Mouse (Mus musculus) urinary bladder, postnatal 10 days (tissue): Measurements from ENCODE around the gene Rps23.
"Not testable (repeated sequence)": the region's sequence is repeated elsewhere in the genome, so short reads cannot be mapped to it uniquely, and the experiment has no call there.

Experiments used
- DNase-seq: peaks from one replicate; pipeline ENCODE4 v3.0.0; 2022; ENCODE audit warnings: low spot score

Gene Rps23

DNA sequence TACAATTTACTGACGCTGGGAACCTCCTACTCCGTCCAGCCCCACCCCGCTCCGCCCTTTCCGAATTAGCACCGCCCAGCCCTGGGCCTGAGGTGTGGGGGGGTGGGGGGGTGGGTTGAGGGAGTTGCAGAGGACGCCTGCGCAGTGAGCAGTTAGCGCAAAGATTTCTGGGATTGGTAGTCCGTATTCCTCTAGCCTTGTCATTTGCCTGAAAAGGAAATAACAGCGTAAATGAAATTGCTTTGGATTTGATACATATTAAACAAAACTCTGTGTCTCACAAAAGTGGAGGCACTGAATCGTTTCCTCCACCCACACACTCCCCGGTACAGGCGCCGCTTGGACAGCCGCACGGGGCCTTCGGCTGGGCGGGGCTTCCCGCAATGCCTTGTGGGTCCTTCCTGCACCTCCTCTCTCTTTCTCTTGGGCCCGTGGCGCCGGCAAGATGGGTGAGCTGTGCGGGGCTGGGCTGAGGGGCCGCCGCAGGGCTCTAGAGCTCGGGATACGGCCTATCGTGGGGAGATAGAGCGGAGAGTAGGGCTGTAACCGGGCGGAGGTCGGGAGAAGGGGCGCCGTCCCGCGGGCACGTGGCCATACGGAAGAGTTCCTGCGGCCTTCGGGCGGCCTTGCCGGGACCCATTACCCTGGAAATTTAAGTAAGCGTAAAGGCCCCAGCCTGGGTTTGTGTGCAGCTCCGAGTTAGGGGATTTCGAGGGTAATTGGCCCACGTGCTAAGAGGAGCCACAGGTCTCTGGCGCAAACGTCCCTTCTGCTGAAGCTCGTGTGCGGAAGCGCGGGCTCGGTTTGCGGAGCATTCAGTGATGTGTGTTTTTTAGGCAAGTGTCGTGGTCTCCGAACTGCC is at the start of gene Rps23:
Gene Rps23 (plus strand): TSS at position 208 of the 862 bp plus-strand sequence.
- DNase-seq = peak; percentile 53

DNA sequence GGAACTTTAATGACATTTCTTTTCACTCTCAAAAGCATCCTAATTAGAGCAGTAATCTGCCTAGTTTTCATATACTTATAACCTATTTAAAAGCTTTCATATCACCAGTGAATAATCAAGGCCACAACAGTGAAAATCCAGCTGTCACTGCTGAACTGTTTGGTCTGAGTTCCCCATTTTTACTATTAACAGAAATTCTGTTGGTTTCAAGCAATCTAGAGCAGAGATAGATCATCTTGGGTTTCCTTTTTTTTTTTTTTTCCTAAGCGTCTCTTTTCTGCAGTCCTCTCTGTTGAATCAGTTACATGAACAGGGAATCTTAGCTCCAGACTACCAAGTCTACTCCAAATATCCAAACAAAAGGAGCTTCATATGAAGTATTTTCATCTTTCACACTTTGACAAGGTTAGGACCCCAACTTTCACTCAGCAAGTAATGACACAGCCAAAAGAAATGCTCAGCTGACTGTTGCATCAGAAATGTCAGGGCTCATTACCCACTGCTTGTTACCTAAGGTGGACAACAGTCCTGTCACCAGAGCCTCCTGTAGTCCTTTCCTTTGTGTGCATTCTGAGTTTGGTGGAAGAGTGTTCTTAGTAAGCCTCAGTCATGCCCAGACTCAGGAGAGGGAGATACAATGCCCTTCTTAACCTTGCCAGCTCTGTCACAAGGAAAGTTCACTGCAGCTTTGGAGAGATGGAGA is 40.9 kb upstream of the Rps23 start:
- no peak for DNase-seq

DNA sequence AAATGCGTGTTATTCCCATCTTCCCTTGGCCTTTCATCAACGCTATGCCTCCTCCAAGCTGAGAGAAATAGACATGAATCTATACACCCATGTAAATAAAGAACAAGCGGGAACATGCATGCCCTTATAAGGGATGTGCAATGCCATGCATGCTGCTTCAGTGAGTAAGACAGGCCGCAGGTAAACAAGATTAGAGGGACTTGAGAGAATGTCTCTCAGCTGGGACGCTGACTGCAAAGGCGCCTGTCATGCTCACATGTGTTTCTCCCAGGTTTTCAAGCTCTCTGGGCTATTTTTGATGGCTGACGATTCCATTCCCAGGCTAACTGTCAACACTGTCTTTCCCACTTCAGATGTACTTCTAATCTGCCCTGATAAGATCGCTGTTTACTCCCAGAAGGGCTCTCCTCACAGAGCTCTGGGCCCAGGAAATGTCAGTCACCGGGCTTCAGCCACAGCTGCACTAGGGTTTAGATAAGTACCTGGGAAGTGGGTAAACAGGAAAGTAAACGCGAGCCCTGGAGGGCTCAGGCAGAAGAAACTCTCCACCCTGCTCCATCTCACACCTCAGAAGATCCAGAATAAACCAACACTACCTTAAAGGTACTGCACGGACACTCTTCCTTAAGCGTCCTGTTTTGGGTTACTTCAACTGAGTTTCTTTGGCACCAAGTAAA is 36.8 kb upstream of the Rps23 start:
- DNase-seq = no peak

DNA sequence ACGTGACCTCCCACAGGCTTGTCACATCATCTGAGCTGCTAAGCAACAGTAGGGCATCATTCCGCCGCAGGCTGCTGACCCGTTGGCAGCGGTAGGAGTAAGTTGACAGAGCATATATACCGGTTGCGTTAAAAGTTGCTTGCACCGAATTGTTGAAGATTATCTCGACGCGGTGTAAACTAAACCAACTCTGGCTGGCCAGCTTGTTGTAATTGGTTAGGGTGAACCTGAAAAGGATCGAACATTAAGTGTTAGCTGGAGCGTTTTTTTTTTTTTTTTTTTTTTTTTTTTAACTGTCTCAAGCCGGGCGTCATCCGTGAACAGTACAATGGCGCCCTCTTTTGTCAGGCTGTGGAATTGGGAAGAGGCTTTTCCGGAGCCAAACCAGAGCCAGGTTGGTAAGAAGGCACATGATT is 36.2 kb upstream of the Rps23 start:
- no peak for DNase-seq

DNA sequence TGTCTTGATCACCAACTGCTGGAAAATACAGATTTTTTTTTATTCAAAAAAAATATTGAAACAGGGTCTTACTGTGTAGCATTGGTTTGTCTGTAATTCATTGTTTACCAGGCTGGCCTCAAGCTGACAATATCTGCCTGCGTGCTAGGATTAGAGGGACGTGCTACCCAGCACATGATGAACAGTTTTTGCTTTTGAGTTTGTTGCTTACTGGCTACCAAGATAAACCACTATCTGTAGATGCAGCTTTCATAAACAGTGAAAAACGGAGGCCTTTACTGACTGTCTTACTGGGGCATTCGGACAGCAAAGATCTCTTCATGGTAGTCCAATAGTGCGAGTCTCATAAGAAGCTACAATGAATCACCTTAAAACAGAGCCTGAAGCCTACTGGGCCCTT is 32.6 kb upstream of the Rps23 start:
- DNase-seq = no peak

DNA sequence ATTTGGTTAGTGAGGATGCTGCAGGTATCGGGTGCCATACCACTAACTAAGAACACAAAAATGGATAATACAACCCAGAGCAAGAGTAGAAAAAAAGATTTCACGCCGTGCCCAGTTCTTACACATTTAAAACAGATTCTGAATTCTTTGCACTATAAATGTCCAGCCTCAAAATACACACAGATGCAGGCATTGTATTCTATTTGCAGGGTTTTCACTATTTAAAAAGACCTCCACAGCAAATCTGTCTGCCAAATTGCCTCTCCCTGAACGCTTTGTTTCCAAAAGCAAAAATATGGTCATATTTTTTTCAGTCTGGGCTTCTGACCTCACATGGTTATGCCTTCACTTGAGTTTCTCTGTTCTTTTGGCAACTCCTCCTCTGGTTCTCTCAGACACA is 27.9 kb upstream of the Rps23 start:
- DNase-seq = no peak

DNA sequence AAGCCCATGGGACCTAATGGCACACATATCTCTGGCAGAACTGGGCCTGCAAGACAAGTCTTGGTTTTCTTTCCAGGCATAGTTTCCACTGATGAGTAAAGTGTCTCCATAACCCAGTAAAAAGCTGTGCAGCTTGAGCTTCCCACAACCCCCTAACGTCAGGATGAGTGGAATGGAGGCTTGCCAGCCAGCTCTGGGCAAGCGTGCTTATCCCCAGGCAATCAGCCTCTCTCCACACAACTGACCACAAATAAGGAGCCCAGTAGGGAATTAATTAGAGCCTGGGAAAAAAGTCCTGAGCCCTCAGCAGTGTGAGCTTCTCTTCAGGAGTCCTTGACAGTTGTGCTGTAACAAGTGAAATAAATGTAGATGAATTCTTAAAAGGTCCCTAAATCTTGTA is 26.7 kb upstream of the Rps23 start:
- no peak for DNase-seq

DNA sequence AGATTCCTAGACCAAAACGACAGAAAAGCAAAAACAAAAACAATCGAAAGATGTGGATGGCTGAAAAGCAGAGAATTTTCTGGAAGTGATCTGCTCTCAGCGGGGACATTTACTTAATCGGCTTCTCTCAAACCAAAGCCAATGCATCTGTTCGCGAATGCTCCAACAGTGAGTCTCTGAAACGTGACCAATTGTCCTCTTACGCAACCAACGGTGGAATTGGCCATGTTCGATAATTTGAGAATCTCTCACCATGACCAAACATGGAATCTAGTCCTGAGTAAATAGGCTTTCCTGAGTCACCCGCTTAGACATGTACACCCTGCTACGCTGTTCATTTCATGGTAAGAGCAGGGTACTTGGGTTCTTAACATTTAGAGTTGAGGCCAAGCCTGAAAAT is 25.9 kb upstream of the Rps23 start:
- DNase-seq = no peak

DNA sequence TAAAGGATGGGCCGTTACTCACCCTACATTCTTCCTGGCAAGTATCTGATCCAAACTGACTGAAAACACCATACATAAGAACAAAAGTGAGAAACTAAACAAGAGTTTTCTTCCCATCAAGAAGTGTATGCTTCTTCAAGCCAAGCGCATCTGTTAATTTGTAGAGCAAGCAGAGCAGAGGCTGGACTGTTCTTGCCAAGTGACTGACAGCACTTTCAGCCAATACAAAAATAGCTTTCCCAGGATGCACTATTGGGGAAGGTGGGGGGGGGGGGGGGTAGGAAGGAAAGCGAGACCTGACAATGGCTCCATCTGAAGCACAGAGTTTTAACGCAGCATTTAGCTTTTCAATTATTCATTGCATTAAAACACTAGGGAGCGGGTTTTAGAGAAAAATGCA is 17.6 kb upstream of the Rps23 start, which contains the start of gene Atp6ap1l:
Gene Atp6ap1l (minus strand): TSS at position 180 of the 400 bp plus-strand sequence.
- no peak for DNase-seq

DNA sequence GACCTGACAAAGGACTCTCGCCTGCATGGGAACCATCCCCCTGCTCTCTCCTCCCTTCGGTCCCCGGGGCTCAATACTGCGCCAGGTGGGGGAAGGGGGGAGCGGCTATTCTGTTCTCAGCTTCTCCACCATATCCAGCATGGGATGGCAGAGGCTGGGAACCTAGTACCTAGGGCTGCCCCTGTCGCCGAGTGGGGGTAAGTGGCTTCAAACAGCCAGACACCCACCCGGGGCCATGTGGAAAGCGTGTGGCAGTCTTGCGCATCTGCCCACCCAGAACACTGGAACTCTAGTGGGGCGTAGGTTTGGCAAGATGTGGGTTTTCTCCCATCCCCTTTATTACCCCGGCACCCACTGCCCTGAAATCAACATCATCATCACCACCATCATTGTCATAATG is 15.4 kb upstream of the Rps23 start:
- no peak for DNase-seq

DNA sequence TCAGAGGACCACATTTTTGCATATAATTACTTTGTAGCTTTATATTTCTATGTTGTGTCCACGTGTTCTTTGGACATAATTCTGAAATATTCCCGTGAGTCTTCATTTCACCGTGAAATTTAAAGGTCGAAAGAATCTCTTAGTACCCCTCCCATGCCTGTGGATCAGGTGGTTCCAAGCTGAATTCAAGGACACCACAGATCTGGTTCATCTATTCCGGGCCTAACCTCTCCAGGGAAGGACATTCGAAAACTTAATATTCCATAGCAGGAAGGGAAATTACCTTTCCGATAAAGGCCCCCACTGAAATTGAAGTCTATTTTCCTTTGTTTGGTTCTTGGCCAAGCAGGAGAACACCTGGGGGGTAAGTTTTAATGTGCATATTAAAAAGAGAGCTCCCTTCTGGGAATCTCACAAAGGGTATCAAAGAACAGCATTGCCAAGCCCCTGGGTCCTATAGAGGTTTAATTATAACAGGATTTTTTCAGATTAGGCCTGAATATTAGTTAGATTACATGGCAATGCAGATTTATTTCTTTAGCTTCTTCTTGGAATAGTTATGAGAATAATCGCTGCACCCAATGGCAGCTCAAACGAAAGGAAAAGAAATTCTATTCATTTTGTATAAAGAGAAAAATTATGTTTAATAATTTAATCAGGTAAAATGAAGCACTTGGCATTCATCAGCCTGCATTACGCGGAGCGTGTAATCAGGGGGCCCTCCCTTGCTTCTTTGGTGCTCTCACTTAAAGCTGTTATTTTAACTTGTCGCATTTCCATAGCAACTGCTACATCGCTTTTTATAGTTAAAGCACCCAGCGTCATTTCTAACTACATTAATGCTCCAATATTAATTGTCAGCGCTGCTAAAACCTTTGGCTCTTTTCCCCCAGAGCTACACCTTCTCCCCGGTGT is 9.7 kb upstream of the Rps23 start:
- no peak for DNase-seq

DNA sequence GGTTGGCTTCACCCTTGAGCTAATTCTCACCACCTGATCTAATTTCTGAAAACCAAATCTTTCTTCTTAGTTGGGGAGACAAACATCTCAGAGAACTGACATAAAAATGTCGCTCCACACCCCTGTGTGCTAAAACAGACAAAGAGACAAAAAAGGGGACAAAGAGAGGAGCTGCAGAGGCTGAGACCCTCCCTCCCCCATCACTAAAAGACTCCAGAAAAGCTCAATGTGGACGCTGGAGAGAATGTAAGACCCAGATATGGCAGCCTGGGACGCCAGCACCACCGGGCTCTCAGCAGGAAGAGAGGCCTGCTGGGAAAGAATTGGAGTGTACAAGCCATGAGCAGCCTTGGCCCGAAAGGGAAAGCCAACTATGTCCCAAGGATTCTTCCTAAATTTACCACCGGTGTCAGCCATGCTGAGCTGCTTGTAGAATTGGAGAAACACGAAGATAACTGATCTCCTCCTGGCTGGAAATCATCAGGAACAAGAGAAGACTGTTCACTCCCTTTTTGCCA is 9.0 kb upstream of the Rps23 start:
- DNase-seq = no peak

DNA sequence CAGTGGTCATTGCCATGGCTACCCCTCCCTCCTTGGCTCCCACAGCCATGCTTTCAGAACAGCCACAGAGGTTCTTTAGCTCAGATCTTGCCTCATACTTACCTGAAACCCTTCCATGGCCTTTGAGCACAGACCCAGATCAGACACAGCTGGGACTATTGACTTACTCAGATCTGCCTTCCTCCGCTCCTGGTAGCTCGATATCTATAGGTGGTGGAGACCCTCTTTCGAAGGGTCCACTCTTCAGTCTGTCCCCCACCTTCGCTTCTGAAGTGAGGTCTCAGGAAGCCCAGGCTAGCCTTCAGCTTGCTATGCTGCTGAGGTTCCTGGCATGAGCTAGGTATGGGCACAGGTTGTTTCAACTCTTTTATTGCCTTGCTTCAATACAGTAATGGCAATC is 8.0 kb upstream of the Rps23 start:
- DNase-seq = no peak

DNA sequence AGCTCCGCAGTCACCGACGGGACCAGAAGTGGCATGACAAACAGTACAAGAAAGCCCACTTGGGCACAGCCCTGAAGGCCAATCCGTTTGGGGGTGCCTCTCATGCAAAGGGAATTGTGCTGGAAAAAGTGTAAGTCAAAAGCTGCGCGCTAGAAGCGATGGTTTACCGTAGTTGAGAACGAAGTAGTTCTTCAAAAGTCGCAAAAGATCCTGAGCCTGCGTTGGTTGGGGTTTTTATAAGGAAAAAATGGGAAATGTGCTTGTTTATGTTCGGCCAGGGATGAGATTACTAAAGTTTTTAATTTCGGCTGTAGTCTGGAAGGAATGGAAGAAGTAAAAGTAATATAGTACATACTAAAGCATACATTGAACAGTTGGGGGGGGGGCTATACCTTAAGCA is 859 bp downstream of the Rps23 start:
- DNase-seq = not testable (repeated sequence)

DNA sequence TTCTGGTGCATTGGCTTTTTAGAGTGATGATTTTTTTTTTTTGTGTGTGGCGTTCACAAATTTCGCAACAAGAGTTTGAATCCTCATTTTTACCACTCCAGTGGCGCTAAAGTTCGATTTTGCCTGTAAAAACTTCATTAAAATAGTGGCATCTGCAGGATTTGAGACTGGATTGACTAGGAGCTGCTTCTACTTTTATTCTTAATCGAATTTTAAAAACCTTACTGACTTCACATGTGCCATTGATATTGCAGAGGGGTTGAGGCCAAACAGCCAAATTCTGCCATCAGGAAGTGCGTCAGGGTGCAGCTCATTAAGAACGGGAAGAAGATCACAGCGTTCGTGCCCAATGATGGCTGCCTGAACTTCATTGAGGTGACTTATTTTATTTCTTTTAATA is 1.3 kb downstream of the Rps23 start:
- no peak for DNase-seq

DNA sequence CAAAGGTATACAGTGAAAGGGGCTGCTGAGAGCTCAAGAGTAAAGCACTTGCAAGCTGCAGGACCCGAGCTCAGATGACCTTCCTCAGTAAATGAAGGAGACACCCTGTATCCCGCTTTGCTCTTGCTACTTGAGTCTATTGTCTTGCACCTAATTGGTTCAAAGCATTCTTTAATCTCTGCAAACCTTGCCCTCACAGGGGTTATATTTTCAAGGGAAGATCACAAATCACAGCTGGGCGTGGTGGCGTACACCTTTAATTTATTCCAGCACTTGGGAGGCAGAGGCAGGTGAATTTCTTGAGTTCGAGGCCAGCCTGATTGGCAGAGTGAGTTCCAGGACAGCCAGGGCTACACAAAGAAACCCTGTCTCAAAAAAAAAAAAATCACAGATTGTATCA is 2.4 kb downstream of the Rps23 start:
- DNase-seq = no peak

DNA sequence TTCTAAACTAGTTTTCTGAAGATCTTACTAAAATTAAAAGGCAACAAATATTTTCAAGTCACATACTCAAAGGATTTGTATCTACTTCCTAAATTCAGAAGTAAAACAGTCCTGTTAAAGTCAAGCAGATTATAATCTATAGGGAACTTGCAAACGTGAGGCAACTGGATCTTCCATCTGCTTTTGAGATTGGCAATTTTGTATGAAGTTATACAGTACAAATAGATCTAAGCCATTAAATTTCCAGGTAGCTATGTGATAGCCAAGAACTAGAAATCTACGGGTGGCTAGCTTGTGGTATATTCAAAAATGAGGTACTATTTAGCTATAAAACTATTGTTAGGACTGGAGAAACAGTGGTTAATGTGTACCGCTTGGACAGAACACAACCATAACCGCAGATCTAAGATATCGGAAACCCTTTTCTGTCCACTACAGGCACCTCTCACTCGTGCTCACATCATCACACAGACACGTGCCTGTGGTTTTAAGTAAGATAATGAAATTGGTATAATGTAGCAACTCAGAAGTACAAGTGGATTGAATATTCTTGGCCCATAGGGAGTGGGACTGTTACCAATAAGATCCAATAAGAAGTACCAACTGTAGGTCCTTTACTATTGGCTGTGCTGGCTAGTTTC is 3.5 kb downstream of the Rps23 start:
- no peak for DNase-seq

DNA sequence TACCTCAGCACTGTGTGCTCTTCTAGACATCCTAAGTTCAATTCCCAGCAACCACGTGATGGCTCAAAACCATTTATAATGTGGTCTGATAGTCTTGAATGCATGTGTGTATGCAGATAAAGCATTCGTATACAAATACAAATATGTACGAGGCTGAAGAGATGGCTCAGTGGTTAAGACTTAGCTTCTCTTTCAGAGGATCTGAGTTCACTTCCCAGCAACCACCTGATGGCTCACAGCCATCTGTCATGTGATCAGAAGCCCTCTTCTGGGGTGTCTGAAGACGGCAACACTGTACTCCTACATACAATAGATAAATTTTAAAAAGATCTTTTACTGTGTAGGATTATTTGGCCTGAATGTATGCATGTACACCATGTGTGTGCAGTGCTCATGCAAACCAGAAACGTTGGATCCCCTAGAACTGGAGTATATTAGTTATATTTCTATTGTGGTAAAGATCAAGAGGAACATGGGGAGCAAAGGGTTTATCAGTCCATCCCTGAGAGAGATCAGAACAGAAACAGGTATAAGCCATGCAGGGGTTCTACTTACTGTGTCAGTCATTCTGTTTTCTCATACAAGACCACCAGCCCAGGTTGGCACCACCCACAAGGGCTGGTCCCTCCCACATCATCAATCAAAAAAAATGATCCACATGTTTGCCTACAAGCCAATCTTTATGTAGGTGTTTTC is 4.3 kb downstream of the Rps23 start:
- no peak for DNase-seq

DNA sequence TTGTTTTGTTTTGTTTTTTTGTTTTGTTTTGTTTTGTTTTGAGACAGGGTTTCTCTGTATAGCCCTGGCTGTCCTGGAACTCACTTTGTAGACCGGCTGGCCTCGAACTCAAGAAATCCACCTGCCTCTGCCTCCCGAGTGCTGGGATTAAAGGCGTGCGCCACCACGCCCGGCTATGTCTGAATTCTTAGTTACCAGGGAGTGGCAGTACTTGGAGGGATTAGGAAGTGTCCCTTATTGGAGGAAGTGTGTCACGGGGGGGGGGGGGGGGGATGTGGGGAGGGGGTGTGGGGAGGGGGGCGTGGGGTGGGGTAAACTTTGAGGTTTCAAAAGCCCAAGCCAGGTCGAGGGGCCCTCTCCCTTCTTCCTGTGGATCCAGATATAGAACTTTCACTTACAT is 5.5 kb downstream of the Rps23 start:
- DNase-seq = not testable (repeated sequence)

DNA sequence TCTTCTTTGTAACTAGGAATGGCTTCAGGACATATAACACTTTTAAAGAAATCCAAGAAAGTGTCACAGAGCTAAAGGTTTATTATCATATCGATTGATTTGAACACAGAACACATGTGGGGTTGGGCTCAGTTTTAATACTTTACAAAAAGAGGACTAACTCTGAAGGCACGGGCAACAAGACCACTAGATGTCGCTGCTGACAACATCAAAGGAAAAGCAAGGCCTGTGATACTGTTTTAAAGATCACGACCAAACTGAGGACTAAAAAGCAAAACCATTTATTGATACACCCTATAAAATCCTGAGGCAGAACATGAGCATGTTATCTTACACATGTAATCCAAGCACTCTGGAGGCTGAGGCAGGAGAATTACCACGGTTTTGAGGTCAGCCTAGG is 7.1 kb downstream of the Rps23 start:
- no peak for DNase-seq
